Mouse (Mus musculus): ENCODE measurements around the gene Hist1h2be. TPM values are rescaled to one million over a fixed set of nuclear protein-coding genes. Genes with fewer than 3 reads are reported as not detected.
"Not testable (repeated sequence)": the region's sequence is repeated elsewhere in the genome, so short reads cannot be mapped to it uniquely, and the experiment has no call there.

Hist1h2be gene
- 2.2 and 3.7 TPM in 2 replicates for polyA plus RNA-seq (2016; fragmentation: Nextera tagmentation; extraction: Ambion mirVana)

- Histone ChIP-seq H3K4me1 (replicated peaks) (peaks cover 10% of the 10 kb centered on the region), H3K27ac (peak within 1 kb of the TSS; percentile 99), H3K9me3 (no peaks in the 10 kb centered on the region), H3K9ac (replicated peaks) (peak within 1 kb of the TSS; percentile 93), H3K36me3 (no peaks in the 10 kb centered on the region), H3K27me3 (no peaks in the 10 kb centered on the region), H3K4me2 (peak within 1 kb of the TSS; percentile 87), H3K4me3 (replicated peaks) (peak within 1 kb of the TSS; percentile 68)
- under 1% methylated on average over 27 of the region's 27 CpGs for WGBS
- peak; percentile 86 for ATAC-seq (ENCODE audit: insufficient number of reproducible peaks, insufficient read depth, low FRiP score, low TSS enrichment, low read depth)
Observed at GRCm38 (mm10) chr13:23620733-23621531, at the start of gene Hist1h2be. TSS of gene Hist1h2be (minus strand) at chr13:23621124.

DNA sequence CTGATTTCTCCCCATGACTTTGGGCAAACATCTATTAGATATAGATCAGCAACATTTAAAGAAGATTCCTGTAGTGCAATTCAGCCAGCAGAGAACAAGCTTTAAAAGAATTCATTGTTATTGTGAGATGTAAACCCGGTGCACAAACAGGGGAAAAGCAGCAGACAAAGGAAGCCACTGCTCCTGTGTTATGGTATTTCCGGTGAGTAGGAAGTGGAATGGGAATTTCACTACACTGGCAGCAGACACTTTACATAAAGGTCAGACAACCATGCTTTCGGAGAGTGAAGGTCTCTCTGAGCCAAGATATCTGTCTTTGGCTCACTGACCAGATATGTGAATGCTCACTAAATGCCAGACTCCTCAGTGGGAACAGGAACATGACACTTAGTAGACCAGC, 41.6 kb upstream of the Hist1h2be start:
- Histone ChIP-seq H3K4me1 (replicated peaks) (no peaks in the 10 kb centered on the region), H3K27me3 (no peaks in the 10 kb centered on the region), H3K9me3 (no peaks in the 10 kb centered on the region), H3K4me3 (replicated peaks) (no peak overlapping the region), H3K4me2 (no peak overlapping the region), H3K9ac (replicated peaks) (no peak overlapping the region), H3K36me3 (no peaks in the 10 kb centered on the region), H3K27ac (no peak overlapping the region)
- WGBS = 78% methylated on average over 3 of the region's 3 CpGs
- no peak for ATAC-seq (ENCODE audit: insufficient number of reproducible peaks, insufficient read depth, low FRiP score, low TSS enrichment, low read depth)

DNA sequence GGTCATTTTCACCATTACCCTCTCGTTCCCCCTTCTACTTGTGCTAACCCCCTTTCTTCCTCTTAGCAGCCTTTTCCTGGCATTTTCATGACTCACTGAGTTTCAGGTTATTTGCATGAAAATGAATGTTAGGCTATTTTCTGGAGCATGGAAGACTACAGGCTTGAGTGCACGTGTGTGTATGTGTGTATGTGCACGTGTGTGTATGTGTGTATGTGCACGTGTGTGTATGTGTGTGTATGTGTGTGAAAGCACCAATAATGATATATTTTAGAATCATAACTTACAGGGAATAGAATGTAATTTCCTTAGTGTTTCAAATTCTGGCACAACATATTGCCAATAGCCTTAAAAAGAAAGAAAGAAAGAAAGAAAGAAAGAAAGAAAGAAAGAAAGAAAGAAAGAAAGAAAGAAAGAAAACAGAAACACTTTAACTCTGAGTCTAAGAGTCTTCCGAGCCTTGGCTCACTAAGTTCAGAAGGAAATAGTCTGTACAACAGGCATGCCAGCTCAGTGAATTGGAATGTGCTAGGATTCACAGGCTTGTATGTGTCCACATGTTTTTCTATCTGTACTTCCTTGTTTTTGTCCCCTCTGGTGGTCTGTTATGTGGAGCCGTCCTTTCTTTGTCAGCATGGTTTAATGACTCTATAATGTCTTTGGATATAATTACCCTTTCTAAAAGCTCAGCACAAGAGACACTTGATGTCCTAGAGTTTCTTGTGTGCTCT, 38.9 kb upstream of the Hist1h2be start:
- Histone ChIP-seq H3K9me3 (no peaks in the 10 kb centered on the region), H3K27me3 (no peaks in the 10 kb centered on the region), H3K36me3 (no peaks in the 10 kb centered on the region), H3K27ac (no peak overlapping the region), H3K4me2 (no peak overlapping the region), H3K9ac (replicated peaks) (no peak overlapping the region), H3K4me1 (replicated peaks) (no peaks in the 10 kb centered on the region), H3K4me3 (replicated peaks) (no peak overlapping the region)
- no peak for ATAC-seq (ENCODE audit: insufficient number of reproducible peaks, insufficient read depth, low FRiP score, low TSS enrichment, low read depth)
- WGBS = 81% methylated on average over 6 of the region's 6 CpGs

DNA sequence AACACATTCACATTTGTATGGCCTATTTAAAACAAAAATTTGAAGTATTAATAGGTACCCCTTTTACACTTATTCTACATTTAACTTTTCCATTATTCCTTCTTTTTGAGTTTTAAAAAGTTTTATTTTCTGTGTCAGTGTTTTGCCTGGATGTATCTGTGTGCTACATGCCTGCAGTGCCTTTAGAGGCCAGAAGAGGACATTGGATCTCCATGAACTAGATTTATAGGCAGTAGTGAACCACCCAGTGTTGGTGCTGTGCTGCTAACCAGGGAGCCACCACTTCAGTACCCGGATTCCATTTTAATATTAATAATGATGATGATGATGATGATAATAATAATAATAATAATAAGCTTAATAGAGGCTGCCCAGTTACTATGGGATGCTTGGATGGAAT, 9.7 kb upstream of the Hist1h2be start:
- Histone ChIP-seq H3K4me3 (replicated peaks) (no peak overlapping the region), H3K4me1 (replicated peaks) (no peaks in the 10 kb centered on the region), H3K4me2 (no peak overlapping the region), H3K9ac (replicated peaks) (no peak overlapping the region), H3K36me3 (no peaks in the 10 kb centered on the region), H3K27me3 (no peaks in the 10 kb centered on the region), H3K9me3 (no peaks in the 10 kb centered on the region), H3K27ac (no peak overlapping the region)
- 34% methylated on average over 1 of the region's 1 CpGs for WGBS
- ATAC-seq (ENCODE audit: insufficient number of reproducible peaks, insufficient read depth, low FRiP score, low TSS enrichment, low read depth) = no peak

- 27% methylated on average over 7 of the region's 7 CpGs for WGBS
- no peaks in the 10 kb centered on the region for H3K27me3 ChIP-seq
- peaks cover 10% of the 10 kb centered on the region for H3K4me1 ChIP-seq (replicated peaks)
- H3K4me3 ChIP-seq (replicated peaks) = peak overlapping the region; percentile 68
- H3K9ac ChIP-seq (replicated peaks) = peak overlapping the region; percentile 93
- H3K36me3 ChIP-seq = no peaks in the 10 kb centered on the region
- H3K27ac ChIP-seq = peak overlapping the region; percentile 99
- H3K4me2 ChIP-seq = peak overlapping the region; percentile 87
- no peaks in the 10 kb centered on the region for H3K9me3 ChIP-seq
- no peak for ATAC-seq (ENCODE audit: insufficient number of reproducible peaks, insufficient read depth, low FRiP score, low TSS enrichment, low read depth)
Observed at GRCm38 (mm10) chr13:23622861-23623450, 2.0 kb upstream of the Hist1h2be start.

- Histone ChIP-seq H3K27ac (peak within 1 kb of the TSS; percentile 99), H3K9ac (replicated peaks) (peak within 1 kb of the TSS; percentile 93), H3K4me3 (replicated peaks) (peak within 1 kb of the TSS; percentile 68), H3K4me2 (peak within 1 kb of the TSS; percentile 87), H3K4me1 (replicated peaks) (peaks cover 10% of the 10 kb centered on the region)
- ATAC-seq (ENCODE audit: insufficient number of reproducible peaks, insufficient read depth, low FRiP score, low TSS enrichment, low read depth) = peak; percentile 92
- not testable (repeated sequence) for H3K36me3 ChIP-seq, H3K9me3 ChIP-seq, H3K27me3 ChIP-seq
- WGBS = under 1% methylated on average over 53 of the region's 53 CpGs
Observed at GRCm38 (mm10) chr13:23622175-23622671, 1.3 kb upstream of the Hist1h2be start, which contains the start of gene Hist1h1e. TSS of gene Hist1h1e (minus strand) at chr13:23622558.

DNA sequence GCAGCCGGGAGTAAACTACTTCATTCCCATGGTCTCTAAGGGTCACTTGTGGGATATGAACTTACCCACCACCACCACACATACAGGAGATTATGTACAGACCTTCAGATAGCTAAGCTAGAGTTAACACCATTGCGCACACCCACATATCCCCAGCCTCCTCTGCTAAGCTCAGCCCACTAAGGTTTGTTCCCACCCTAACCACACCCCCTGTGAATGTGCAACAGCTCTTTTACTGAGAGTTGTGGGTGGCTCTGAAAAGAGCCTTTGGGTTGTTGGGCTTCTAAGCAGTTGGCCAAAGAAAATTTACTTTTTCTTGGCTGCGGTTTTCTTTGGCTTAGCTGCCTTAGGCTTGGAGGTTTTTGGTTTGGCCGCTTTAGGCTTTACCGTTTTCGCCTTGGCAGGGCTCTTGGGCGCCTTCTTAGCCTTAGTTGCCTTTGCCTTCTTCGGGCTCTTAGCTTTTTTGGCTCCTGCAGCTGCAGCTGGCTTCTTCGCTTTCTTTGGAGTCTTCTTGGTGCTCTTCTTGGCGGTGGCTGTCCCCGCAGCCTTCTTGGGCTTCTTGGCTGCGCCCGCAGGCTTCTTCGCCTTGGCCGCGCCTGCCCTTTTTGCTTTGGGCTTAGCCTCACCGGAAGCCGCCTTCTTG, 729 bp upstream of the Hist1h2be start:
- H3K27me3 ChIP-seq = no peaks in the 10 kb centered on the region
- H3K9me3 ChIP-seq = no peaks in the 10 kb centered on the region
- WGBS = under 1% methylated on average over 18 of the region's 18 CpGs

DNA sequence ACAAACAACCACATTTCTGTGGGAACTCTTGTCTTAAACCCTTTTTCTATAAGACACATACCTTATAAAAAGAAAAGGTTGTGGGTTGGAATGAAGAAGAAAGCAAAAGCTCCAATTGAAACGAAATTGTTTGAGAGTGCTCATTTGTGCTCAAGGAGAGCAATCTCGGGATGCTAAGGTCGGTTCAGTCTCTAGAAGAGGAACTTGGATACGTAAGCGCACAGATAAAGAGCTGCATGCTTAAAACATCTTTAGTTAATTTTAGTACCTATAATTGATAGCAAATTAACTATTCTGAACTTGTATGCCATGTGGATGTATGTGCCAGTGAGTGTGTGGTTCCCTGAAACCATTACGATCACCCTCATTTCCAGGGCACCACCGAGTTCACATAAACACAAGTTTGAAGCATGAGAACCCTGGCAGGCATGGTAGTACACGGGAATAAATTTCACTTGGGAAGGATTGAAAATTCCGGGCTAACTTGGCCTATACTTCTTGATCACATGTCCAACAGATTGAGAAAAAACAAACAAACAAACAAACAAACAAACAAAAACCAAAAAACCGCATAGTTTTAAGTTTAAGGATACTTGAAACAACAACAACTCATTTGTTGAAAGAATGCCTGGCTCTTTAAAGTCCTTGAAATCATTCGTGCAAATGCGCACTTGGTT, 730 bp downstream of the Hist1h2be start:
- H3K36me3 ChIP-seq = no peaks in the 10 kb centered on the region
- peak overlapping the region; percentile 58 for H3K9ac ChIP-seq (replicated peaks)
- no peaks in the 10 kb centered on the region for H3K9me3 ChIP-seq
- peak overlapping the region; percentile 99 for H3K27ac ChIP-seq
- no peaks in the 10 kb centered on the region for H3K27me3 ChIP-seq
- ATAC-seq (ENCODE audit: insufficient number of reproducible peaks, insufficient read depth, low FRiP score, low TSS enrichment, low read depth) = no peak
- H3K4me2 ChIP-seq = peak overlapping the region; percentile 87
- peak overlapping the region; percentile 68 for H3K4me3 ChIP-seq (replicated peaks)
- WGBS = 55% methylated on average over 12 of the region's 12 CpGs
- H3K4me1 ChIP-seq (replicated peaks) = peaks cover 10% of the 10 kb centered on the region

More for the DNA sequence above, 729 bp upstream of the Hist1h2be start:
- H3K9ac ChIP-seq (replicated peaks) = peak overlapping the region; percentile 93
- peak overlapping the region; percentile 68 for H3K4me3 ChIP-seq (replicated peaks)
- H3K4me1 ChIP-seq (replicated peaks) = peaks cover 10% of the 10 kb centered on the region
- peak; percentile 88 for ATAC-seq (ENCODE audit: insufficient number of reproducible peaks, insufficient read depth, low FRiP score, low TSS enrichment, low read depth)
- H3K36me3 ChIP-seq = no peaks in the 10 kb centered on the region
- H3K4me2 ChIP-seq = peak overlapping the region; percentile 87
- H3K27ac ChIP-seq = peak overlapping the region; percentile 99

- H3K9ac ChIP-seq (replicated peaks) = no peak overlapping the region
- 88% methylated on average over 3 of the region's 3 CpGs for WGBS
- ATAC-seq (ENCODE audit: insufficient number of reproducible peaks, insufficient read depth, low FRiP score, low TSS enrichment, low read depth) = no peak
- no peaks in the 10 kb centered on the region for H3K27me3 ChIP-seq
- no peak overlapping the region for H3K27ac ChIP-seq
- H3K4me3 ChIP-seq (replicated peaks) = no peak overlapping the region
- no peaks in the 10 kb centered on the region for H3K9me3 ChIP-seq
- no peaks in the 10 kb centered on the region for H3K36me3 ChIP-seq
- no peak overlapping the region for H3K4me2 ChIP-seq
- H3K4me1 ChIP-seq (replicated peaks) = no peaks in the 10 kb centered on the region
Observed at GRCm38 (mm10) chr13:23611638-23612037, 9.3 kb downstream of the Hist1h2be start.

DNA sequence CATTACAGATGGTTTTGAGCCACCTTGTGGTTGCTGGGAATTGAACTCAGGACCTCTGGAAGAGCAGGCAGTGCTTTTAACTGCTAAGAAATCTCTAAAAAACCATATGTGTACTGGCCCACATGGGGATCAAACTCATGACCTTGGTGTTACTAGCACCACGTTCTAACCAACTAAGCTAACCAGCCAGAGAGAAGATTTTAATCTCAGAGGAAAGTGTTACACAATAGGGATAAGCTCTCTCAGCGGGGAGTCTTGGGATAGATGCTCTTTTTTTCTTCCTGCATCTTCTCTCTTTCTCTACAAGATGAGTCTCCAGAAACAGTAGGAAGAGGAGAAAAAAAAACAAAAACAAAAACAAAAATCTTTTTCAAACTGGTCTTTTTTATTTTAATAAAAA, 10.5 kb downstream of the Hist1h2be start:
- Histone ChIP-seq H3K27me3 (no peaks in the 10 kb centered on the region), H3K4me1 (replicated peaks) (no peaks in the 10 kb centered on the region), H3K27ac (no peak overlapping the region), H3K9me3 (no peaks in the 10 kb centered on the region), H3K4me2 (no peak overlapping the region), H3K9ac (replicated peaks) (no peak overlapping the region), H3K36me3 (no peaks in the 10 kb centered on the region), H3K4me3 (replicated peaks) (no peak overlapping the region)
- 76% methylated on average over 2 of the region's 2 CpGs for WGBS
- no peak for ATAC-seq (ENCODE audit: insufficient number of reproducible peaks, insufficient read depth, low FRiP score, low TSS enrichment, low read depth)

All from limb, embryonic 12.5 days (tissue).